Mouse (Mus musculus) gastrocnemius, postnatal 14 days (tissue): Measurements from ENCODE around the gene Pcbp3. TPM values are rescaled to one million over a fixed set of nuclear protein-coding genes. Genes with fewer than 3 reads are reported as not detected.
"Not testable (repeated sequence)": the region's sequence is repeated elsewhere in the genome, so short reads cannot be mapped to it uniquely, and the experiment has no call there.

Source experiments
- DNase-seq: peaks from one replicate; pipeline ENCODE4 v3.0.0; 2021; ENCODE audit warnings: mixed read lengths
- intact Hi-C: fragments of 180-260 bp; cut with DNase I; formaldehyde crosslinking; loops from one replicate; pipeline ENCODE4 v1.15.1; 2025; ENCODE audit warnings: low total_unique reads
- total RNA-seq, 2 experiments: library from RNA; stranded (reverse); gene quantifications; 2 replicates each; pipeline ENCODE4 v1.2.3; 2021

Gene Pcbp3
- total RNA-seq, 2 experiments from 2014 or later: 3.7 to 5.1 TPM

GRCm38 (mm10) chr10:76762411-76762810 lies 199.3 kb downstream of the Pcbp3 start:
- intact Hi-C loops: no loop called here
- DNase-seq: no peak

GRCm38 (mm10) chr10:76759878-76760277 lies 201.8 kb downstream of the Pcbp3 start:
- DNase-seq: no peak
- intact Hi-C loops: no loop called here

GRCm38 (mm10) chr10:76753640-76754039 lies 208.0 kb downstream of the Pcbp3 start:
- DNase-seq: no peak
- intact Hi-C loops: no loop called here

DNA sequence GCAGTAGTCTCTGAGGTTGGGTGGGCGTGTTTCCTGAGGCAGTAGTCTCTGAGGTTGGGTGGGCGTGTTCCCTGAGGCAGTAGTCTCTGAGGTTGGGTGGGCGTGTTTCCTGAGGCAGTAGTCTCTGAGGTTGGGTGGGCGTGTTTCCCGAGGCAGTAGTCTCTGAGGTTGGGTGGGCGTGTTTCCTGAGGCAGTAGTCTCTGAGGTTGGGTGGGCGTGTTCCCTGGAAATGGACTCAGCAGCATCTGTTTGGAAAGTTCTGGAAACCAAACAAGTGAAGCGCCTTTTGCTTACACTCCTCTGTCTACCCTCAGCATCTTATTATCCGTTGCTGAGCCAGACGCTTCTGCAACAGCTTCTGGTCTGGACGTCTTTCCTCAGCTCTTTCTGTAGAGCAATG lies 217.4 kb downstream of the Pcbp3 start:
- DNase-seq, intact Hi-C loops: not testable (repeated sequence)

DNA sequence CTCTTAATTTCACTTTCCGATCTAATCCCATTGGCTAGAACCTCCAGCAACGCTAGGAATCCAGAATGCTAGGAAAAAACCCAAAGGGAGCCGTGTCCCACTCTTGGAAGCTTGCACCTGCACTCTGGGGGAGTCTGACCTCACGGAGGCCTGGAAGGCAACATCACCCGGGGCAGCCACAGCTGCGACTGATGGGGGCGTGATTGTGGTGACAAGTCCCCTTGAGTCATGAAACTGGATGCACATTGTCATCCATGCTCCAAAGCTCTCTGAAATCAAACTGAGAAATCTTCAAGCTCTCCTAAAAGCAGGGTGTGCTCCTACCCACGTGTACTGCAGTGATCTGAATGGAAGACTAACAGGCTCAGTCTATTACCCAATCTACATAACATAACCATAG lies 224.9 kb downstream of the Pcbp3 start:
- intact Hi-C loops: loop anchor here (5.0 to 10.0 kb wide), 2 partner anchors 184 to 282 kb away; no protein-coding TSS in a partner anchor

DNA sequence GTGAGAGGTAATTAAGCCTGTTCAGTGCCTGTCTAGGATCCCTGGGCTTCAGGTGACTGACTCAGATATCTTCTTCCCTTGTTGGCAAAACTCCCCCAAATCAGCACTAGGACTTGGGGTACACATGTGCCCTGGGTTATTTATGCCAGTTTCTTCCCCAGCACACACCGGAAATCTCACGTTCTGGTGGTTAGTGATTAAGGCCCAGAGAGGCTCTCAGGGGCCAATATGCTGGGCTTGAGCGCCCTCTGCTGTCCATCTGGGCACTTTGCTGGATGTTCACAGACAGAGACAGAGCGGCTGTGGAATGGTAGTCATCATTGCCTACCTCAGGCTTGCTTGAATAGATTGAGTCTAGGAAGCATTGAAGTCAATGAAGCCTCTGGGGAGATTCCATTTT lies 226.7 kb downstream of the Pcbp3 start:
- intact Hi-C loops: loop anchor here (5.0 to 10.0 kb wide), 2 partner anchors 183 to 280 kb away; no protein-coding TSS in a partner anchor
- peak; percentile 77 for DNase-seq

More for the DNA sequence above, 224.9 kb downstream of the Pcbp3 start:
- DNase-seq: no peak

DNA sequence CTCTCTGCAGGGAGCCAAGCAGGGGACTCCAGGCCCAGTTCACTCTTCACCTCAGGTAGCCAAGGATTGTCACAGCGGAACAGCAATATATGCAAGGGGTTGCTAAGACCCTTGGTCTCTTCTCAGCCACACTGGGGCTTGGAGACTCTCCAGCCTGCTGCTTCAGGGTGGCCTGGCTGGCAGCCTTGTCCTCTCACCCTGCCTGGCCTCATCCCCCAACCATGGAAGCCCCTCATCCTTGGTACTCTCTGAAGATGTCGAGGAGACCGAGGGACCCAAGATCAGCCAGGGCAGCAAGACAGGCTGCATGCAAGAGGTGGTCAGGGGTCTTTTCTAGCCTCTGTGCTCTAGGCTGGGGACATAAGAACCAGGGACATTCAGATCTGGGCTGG lies 228.0 kb downstream of the Pcbp3 start:
- DNase-seq: no peak
- intact Hi-C loops: loop anchor here (10.0 kb wide), 1 partner anchor 279 kb away; no protein-coding TSS in a partner anchor

DNA sequence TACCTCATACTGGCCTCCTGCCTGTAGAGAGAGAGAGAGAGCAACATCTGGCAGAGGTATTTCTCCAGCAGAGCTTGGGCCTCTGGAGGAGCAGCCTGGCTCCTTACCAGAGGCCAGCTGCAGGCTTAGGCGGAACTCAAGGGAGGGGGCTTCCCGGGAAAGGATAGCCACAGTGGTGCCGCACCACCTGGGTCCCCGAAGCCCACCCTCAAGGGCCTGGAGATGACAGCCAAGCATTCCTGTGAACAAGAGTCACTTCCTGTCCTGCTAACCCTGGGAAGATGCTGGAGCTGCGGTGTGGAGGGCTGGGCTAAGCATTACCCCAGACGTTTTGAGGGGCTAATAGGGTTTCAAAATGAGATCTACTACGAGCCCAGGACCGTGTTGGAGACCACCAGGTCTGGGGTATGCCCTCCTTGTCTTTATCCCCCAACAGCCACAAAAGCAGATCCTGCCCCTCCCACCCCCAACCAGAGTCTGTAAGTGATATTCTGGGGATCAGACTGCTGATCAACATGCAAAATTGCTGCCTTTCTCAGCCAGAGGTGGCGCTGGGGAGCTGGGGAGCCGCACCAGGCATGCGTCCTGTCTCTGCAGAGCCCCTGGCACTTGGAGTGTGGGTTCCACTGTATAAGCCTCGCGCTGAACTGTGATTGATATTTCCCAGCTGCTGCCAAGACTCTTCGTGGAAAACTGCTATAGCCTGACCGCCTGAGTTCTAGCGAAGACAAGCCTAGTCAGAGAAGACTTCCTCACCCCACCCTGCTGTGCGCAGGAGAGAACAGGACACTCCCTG lies 228.6 kb downstream of the Pcbp3 start:
- intact Hi-C loops: loop anchor here (10.0 kb wide), 1 partner anchor 278 kb away; no protein-coding TSS in a partner anchor
- DNase-seq: peak; percentile 89

DNA sequence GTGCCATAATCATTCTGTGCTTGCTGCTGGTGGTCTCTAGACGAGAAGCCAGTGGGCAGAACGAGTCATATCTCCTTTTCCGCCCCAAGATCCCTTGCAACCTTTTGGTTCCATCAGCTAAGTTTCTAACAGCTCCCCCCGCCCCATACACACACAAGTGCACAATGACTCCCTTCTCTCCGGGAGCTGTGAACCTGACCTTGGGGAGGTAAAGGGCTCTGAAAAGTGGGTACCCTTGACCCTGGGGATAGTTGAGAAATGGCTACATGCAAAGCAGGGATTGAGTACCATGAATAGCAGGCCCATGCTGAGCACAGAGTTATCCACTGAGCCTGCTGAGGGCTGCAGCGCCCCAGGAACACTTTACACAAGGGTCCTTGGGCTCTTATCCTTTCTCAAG lies 229.3 kb downstream of the Pcbp3 start:
- intact Hi-C loops: loop anchor here (10.0 kb wide), 1 partner anchor 278 kb away; no protein-coding TSS in a partner anchor

GRCm38 (mm10) chr10:76731621-76732239 lies 230.0 kb downstream of the Pcbp3 start:
- peak; percentile 64 for DNase-seq
- intact Hi-C loops: loop anchor here (10.0 kb wide), 1 partner anchor 277 kb away; no protein-coding TSS in a partner anchor

More for the DNA sequence above, 229.3 kb downstream of the Pcbp3 start:
- DNase-seq: no peak

GRCm38 (mm10) chr10:76729631-76730620 lies 231.8 kb downstream of the Pcbp3 start:
- intact Hi-C loops: loop anchor here (10.0 kb wide), 1 partner anchor 275 kb away; no protein-coding TSS in a partner anchor
- peak; percentile 65 for DNase-seq

GRCm38 (mm10) chr10:76728369-76728768 lies 233.3 kb downstream of the Pcbp3 start:
- DNase-seq: peak; percentile 92
- intact Hi-C loops: no loop called here

DNA sequence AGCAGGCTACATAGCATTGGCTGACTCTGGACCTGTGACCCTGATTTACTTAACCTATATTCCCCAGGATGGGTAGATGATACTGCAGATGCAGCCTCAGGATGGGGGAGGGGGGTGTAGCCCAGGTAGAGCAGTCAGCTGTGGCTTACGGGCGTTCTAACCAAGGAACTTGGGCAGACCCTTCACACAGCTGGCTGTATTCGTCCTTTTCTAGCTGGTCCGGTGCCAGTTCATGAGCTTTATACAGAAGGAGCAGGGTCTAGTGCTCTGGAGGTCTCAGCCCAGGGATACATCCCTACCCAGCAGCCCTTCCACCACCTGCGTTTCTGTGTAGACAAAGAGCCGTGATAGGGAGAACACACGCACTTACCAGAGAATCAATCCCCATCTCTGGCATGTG lies 234.4 kb downstream of the Pcbp3 start:
- DNase-seq: no peak
- intact Hi-C loops: loop anchor here (2.0 kb wide), 1 partner anchor 104 kb away; the partner anchor contains the start of gene Col6a2

GRCm38 (mm10) chr10:76726866-76727265 lies 234.8 kb downstream of the Pcbp3 start:
- no peak for DNase-seq
- intact Hi-C loops: loop anchor here (2.0 kb wide), 1 partner anchor 104 kb away; the partner anchor contains the start of gene Col6a2

DNA sequence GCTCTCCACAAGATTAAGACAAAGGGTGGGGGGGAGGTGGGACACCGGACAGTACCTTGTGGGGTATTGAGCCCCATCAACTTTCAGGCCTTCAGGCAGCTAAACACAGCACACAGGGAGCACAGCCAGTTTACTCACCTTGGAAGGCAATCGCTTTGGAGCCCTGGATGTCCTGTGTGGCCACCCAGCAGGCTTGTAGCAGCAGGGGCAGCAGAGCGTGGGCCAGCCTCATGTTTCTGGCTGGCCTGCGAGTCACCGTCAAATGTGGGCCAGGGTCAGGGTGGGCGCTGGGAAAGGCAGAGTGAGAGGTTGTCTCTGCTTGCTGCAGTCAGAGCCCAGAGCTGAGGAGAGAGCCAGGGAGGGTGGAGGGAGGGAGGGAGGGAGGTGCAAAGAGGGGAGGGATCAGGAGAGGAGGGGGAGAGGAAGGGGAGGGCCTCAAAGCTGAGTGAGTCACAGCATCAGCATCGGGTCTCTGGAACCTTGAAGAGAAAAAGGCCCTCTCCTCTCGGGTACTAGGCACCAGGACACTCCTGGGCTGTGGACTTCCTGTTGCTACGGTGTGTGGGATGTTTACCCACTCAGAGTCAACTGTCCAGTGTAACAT lies 235.9 kb downstream of the Pcbp3 start, which contains the start of gene Col6a1:
Gene Col6a1, minus strand, starts transcription at position 487 of the 604 bp plus-strand sequence.
- peak; percentile 58 for DNase-seq
- intact Hi-C loops: loop anchor here (2.0 kb wide), 1 partner anchor 103 kb away; the partner anchor contains the start of gene Col6a2

DNA sequence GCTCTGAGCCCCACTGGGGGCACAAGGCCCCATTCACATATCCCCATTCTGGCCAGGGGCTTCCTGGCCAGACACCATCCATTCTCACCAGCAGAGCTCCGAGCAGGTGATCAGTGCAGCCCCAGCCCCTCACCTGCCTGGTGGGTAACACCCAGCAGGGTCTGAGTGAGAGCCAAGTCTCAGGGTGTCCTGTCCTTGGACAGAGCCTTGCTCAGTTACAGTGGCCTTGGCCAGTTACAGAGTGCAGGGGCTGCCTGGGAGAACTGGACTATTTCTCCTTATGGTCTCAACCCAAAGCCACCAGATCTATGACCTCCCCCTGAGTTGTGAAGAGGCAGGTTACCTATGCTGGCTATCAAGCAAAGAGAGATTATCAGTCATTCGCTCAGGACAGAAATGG lies 236.6 kb downstream of the Pcbp3 start:
- intact Hi-C loops: no loop called here
- no peak for DNase-seq

GRCm38 (mm10) chr10:76724231-76724736 lies 237.4 kb downstream of the Pcbp3 start:
- intact Hi-C loops: no loop called here
- DNase-seq: no peak

- DNase-seq: no peak
- intact Hi-C loops: no loop called here
These were observed 238.8 kb downstream of the Pcbp3 start for GRCm38 (mm10) chr10:76722751-76723450.
